Mouse (Mus musculus) cerebellum, postnatal 14 days (tissue): ENCODE measurements at regions not wholly inside any gene's neighbourhood (a gene's known extent, or its start where the extent isn't known, plus 50 kb on each side); places are given as distances from the start of the nearest gene placed in this dataset.
A peak's percentile ranks its signal among the peaks of the same experiment; 100 is the strongest.

Experiments
- DNase-seq, 2 experiments: peaks; one replicate each; pipeline ENCODE4 v3.0.0; 2021; ENCODE audit warnings: mixed read lengths in 2 of 2

- no peak for DNase-seq
These were observed 863.8 kb downstream of the Nap1l3 start for GRCm38 (mm10) chrX:121533360-121533759.

GRCm38 (mm10) chrX:121519830-121520229, 877.4 kb downstream of the Nap1l3 start:
- DNase-seq: no peak

- DNase-seq: peak; percentile 1 to 6
These were observed 899.5 kb downstream of the Nap1l3 start for GRCm38 (mm10) chrX:121497727-121498126.

GRCm38 (mm10) chrX:121497219-121497618, 900.0 kb downstream of the Nap1l3 start:
- DNase-seq: no peak

- DNase-seq: no peak
These were observed 917.7 kb downstream of the Nap1l3 start for GRCm38 (mm10) chrX:121479402-121479989.

- DNase-seq: no peak
These were observed 968.1 kb downstream of the Nap1l3 start for GRCm38 (mm10) chrX:121429078-121429477.
